Mouse (Mus musculus) stomach, postnatal 0 days (tissue): ENCODE data around the gene Nub1. TPM values are rescaled to one million over a fixed set of nuclear protein-coding genes. Genes with fewer than 3 reads are reported as not detected.

Experiments
- ATAC-seq: fragments of 200-750 bp; cut with Nextera tagmentation; 2 replicates; pipeline ENCODE4 v1.8.0; 2017; ENCODE audit not compliant: low FRiP score, low TSS enrichment
- DNase-seq: peaks from one replicate; pipeline ENCODE4 v3.0.0-alpha.2; 2016; ENCODE audit warnings: low spot score
- H3K27ac ChIP-seq: fragments of 300-500 bp; sonication (generic); replicated peaks from 2 replicates; pipeline ENCODE4 v1.5.1; 2014; ENCODE audit warnings: mild to moderate bottlenecking, control low read depth
- H3K27me3 ChIP-seq: fragments of 300-500 bp; sonication (generic); 2 replicates; pipeline ENCODE4 v1.6.1; 2014; ENCODE audit warnings: low read length; ENCODE audit not compliant: control insufficient read depth, insufficient read depth
- H3K36me3 ChIP-seq: fragments of 300-500 bp; sonication (generic); 2 replicates; pipeline ENCODE4 v1.6.1; 2014; ENCODE audit warnings: low read length, mixed read lengths; ENCODE audit not compliant: control insufficient read depth, insufficient read depth
- H3K4me1 ChIP-seq: fragments of 300-500 bp; sonication (generic); replicated peaks from 2 replicates; pipeline ENCODE4 v1.6.1; 2014; ENCODE audit warnings: antibody characterized with exemption; ENCODE audit not compliant: control insufficient read depth, insufficient read depth
- H3K4me2 ChIP-seq: fragments of 300-500 bp; sonication (generic); replicated peaks from 2 replicates; pipeline ENCODE4 v1.6.1; 2014; ENCODE audit warnings: low read depth, mild to moderate bottlenecking, control low read depth, moderate library complexity
- H3K4me3 ChIP-seq: fragments of 300-500 bp; sonication (generic); 2 replicates; pipeline ENCODE4 v1.5.1; 2014; ENCODE audit warnings: low read depth, low read length, control low read depth
- H3K9ac ChIP-seq: fragments of 300-500 bp; sonication (generic); 2 replicates; pipeline ENCODE4 v1.6.1; 2014; ENCODE audit warnings: mild to moderate bottlenecking, low read length, control low read depth, mixed read lengths
- H3K9me3 ChIP-seq: fragments of 300-500 bp; sonication (generic); 2 replicates; pipeline ENCODE4 v1.6.1; 2016; ENCODE audit warnings: low read length; ENCODE audit not compliant: control insufficient read depth
- CTCF ChIP-seq: IDR thresholded peaks from 2 replicates; pipeline ENCODE4 v1.5.1; 2016; ENCODE audit warnings: antibody characterized with exemption, low read depth, mild to moderate bottlenecking, moderate library complexity
- EP300 ChIP-seq: optimal IDR thresholded peaks from 2 replicates; pipeline ENCODE3; 2016; ENCODE audit warnings: antibody characterized with exemption
- WGBS: fragments of 180-500 bp; shearing (Covaris S2); extraction: QIAGEN DNeasy Blood & Tissue Kit; methylation state at CpG from one replicate; pipeline ENCODE4 v1.1.7; 2014; 5-methylcytosine and 5-hydroxymethylcytosine counted together
- polyA plus RNA-seq: library from polyadenylated mRNA; unstranded; fragments of >200 nt; fragmentation: Nextera tagmentation; extraction: Ambion mirVana; gene quantifications from 2 replicates; pipeline ENCODE4 v1.2.1, GENCODE M21; 2015

Gene Nub1
- polyA plus RNA-seq, 1 experiment from 2014 or later = 18.5 TPM

GRCm38 (mm10) chr5:24751305-24752174 is 66.2 kb downstream of the Nub1 start:
- Histone ChIP-seq H3K4me3 (peak overlapping the region; percentile 56), H3K4me1 (peaks cover 7% of the 10 kb centered on the region), H3K9me3 (no peaks in the 10 kb centered on the region), H3K27me3 (no peaks in the 10 kb centered on the region), H3K4me2 (peak overlapping the region; percentile 78), H3K27ac (peak overlapping the region; percentile 94), H3K36me3 (no peaks in the 10 kb centered on the region), H3K9ac (peak overlapping the region; percentile 80)
- ATAC-seq (peak; percentile 68), DNase-seq (peak; percentile 59)
- 2% methylated on average over 25 of the region's 25 CpGs for WGBS
- no peak for TF ChIP-seq CTCF
- no peak for TF ChIP-seq EP300

- Histone ChIP-seq H3K4me3 (peak overlapping the region; percentile 56), H3K36me3 (no peaks in the 10 kb centered on the region), H3K4me1 (peaks cover 7% of the 10 kb centered on the region), H3K9me3 (no peaks in the 10 kb centered on the region), H3K4me2 (peak overlapping the region; percentile 78), H3K27me3 (no peaks in the 10 kb centered on the region), H3K27ac (peak overlapping the region; percentile 94), H3K9ac (peak overlapping the region; percentile 80; the same call in 1 of the 2 replicates)
- WGBS = 0% methylated on average over 2 of the region's 2 CpGs
- no peak for ATAC-seq
- TF ChIP-seq CTCF (no peak), EP300 (no peak)
- no peak for DNase-seq
Observed at GRCm38 (mm10) chr5:24752175-24752498, 66.8 kb downstream of the Nub1 start.

DNA sequence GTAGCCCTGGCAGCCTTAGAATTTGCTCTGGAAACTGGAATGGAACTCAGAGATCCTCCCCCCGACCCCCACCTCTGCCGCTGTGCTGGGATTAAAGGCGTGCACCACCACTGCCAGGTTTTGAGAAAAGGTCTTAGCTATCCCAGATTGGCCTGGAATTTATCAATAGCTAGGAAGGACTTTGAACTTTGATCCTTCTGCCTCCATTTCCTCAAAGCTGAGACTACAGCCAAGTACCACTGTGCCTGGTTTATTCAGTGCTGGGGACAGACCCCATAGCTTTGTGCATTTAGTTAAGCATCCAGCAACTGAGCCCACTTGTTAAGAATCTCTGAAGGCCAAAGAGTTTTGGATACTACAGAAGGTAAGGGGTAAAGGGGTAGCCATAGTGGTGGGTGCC is 71.6 kb downstream of the Nub1 start:
- WGBS = 57% methylated on average over 3 of the region's 3 CpGs
- Histone ChIP-seq H3K9ac (no peak overlapping the region), H3K27me3 (no peaks in the 10 kb centered on the region), H3K9me3 (no peaks in the 10 kb centered on the region), H3K4me1 (peaks cover 4% of the 10 kb centered on the region; the same call in 1 of the 2 replicates), H3K4me3 (no peak overlapping the region), H3K36me3 (no peaks in the 10 kb centered on the region), H3K27ac (no peak overlapping the region), H3K4me2 (no peak overlapping the region)
- ATAC-seq = no peak
- TF ChIP-seq EP300 (no peak), CTCF (no peak)
- no peak for DNase-seq

DNA sequence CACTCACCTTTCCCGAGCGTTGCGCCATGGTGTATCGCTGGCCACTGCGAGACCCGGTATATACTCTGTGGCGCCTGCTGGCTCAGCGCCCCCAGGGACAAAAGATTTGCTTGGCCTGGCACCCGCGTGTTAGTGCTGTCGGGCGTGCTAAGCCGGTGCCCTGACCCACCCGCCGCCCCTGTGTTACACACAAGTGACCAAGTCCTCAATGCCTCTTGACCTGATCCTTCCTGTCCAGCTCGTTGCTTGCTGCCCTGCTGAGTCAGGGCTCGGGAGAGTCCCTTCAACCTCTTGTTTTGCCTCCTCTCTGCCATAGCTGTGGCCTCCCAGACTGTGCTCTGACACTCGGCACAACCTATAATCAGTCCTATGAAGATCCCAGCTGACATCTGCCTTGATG is 72.5 kb downstream of the Nub1 start, which contains the start of gene Crygn:
TSS of gene Crygn (minus strand) at position 193 of the 400 bp plus-strand sequence.
- TF ChIP-seq EP300 = no peak
- TF ChIP-seq CTCF = no peak
- WGBS = 53% methylated on average over 18 of the region's 18 CpGs
- ATAC-seq (0 out of 2 replicates have a peak, but pooled peaks have one; percentile 32), DNase-seq (no peak)
- Histone ChIP-seq H3K27ac (no peak within 1 kb of the TSS), H3K4me2 (no peak within 1 kb of the TSS), H3K36me3 (no peaks in the 10 kb centered on the region), H3K4me3 (no peak within 1 kb of the TSS), H3K9ac (no peak within 1 kb of the TSS), H3K27me3 (no peaks in the 10 kb centered on the region), H3K4me1 (no peaks in the 10 kb centered on the region), H3K9me3 (no peaks in the 10 kb centered on the region)

Other genes with a start within 250 kb of the Nub1 start
- 66.6 and 67.9 TPM in 2 replicates for gene Fastk, start 240.2 kb upstream of the Nub1 start, polyA plus RNA-seq
- gene Tmub1, start 237.7 kb upstream of the Nub1 start, polyA plus RNA-seq = 20.9 and 21.1 TPM in 2 replicates
- gene Agap3, start 233.4 kb upstream of the Nub1 start, polyA plus RNA-seq = 21.9 and 26.5 TPM in 2 replicates
- 0.02 TPM in 1 of 2 replicates, not detected in the other for gene Gbx1, start 158.3 kb upstream of the Nub1 start, polyA plus RNA-seq
- 0.21 and 0.25 TPM in 2 replicates for gene Asb10, start 144.6 kb upstream of the Nub1 start, polyA plus RNA-seq
- 0.08 TPM in 1 of 2 replicates, not detected in the other for gene 4931409K22Rik, start 128.7 kb upstream of the Nub1 start, polyA plus RNA-seq
- 45.2 and 45.3 TPM in 2 replicates for gene Abcf2, start 108.1 kb upstream of the Nub1 start, polyA plus RNA-seq
- 18.2 and 19.2 TPM in 2 replicates for gene Chpf2, start 98.8 kb upstream of the Nub1 start, polyA plus RNA-seq
- gene Smarcd3, start 61.1 kb upstream of the Nub1 start, polyA plus RNA-seq = 13.3 and 17.8 TPM in 2 replicates
- 2.7 and 3.3 TPM in 2 replicates for gene Wdr86, start 45.2 kb downstream of the Nub1 start, polyA plus RNA-seq
- gene Crygn, start 72.5 kb downstream of the Nub1 start, polyA plus RNA-seq = 2.5 and 3.0 TPM in 2 replicates
- 209 and 218 TPM in 2 replicates for gene Rheb, start 157.1 kb downstream of the Nub1 start, polyA plus RNA-seq